Mouse (Mus musculus): ENCODE results near the gene Hnrnpl. TPM values are rescaled to one million over a fixed set of nuclear protein-coding genes. Genes with fewer than 3 reads are reported as not detected.

The Hnrnpl gene
- total RNA-seq, 2 experiments from 2014 or later: 342 to 433 TPM

GRCm38 (mm10) chr7:28789235-28789634 is 19.1 kb upstream of the Hnrnpl start:
- ATAC-seq (replicated peaks; ENCODE audit: poor library complexity): no peak

GRCm38 (mm10) chr7:28790066-28790806 is 18.1 kb upstream of the Hnrnpl start:
- no peak for ATAC-seq (replicated peaks; ENCODE audit: poor library complexity)

- no peak for ATAC-seq (replicated peaks; ENCODE audit: poor library complexity)
These were observed 16.6 kb upstream of the Hnrnpl start for GRCm38 (mm10) chr7:28791706-28792105.

GRCm38 (mm10) chr7:28792391-28793185 is 15.8 kb upstream of the Hnrnpl start:
- no peak for ATAC-seq (replicated peaks; ENCODE audit: poor library complexity)

- ATAC-seq (replicated peaks; ENCODE audit: poor library complexity): peak; percentile 40
These were observed 14.5 kb upstream of the Hnrnpl start for GRCm38 (mm10) chr7:28793834-28794233.

- no peak for ATAC-seq (replicated peaks; ENCODE audit: poor library complexity)
These were observed 13.8 kb upstream of the Hnrnpl start for GRCm38 (mm10) chr7:28794496-28794895.

- ATAC-seq (replicated peaks; ENCODE audit: poor library complexity): peak; percentile 62
These were observed 12.5 kb upstream of the Hnrnpl start for GRCm38 (mm10) chr7:28795832-28796231.

GRCm38 (mm10) chr7:28796562-28796975 is 11.8 kb upstream of the Hnrnpl start:
- peak; percentile 87 for ATAC-seq (replicated peaks; ENCODE audit: poor library complexity)

- no peak for ATAC-seq (replicated peaks; ENCODE audit: poor library complexity)
These were observed 8.3 kb upstream of the Hnrnpl start for GRCm38 (mm10) chr7:28799994-28800393.

- no peak for ATAC-seq (replicated peaks; ENCODE audit: poor library complexity)
These were observed 6.9 kb upstream of the Hnrnpl start for GRCm38 (mm10) chr7:28801451-28801850.

- no peak for ATAC-seq (replicated peaks; ENCODE audit: poor library complexity)
These were observed 6.3 kb upstream of the Hnrnpl start for GRCm38 (mm10) chr7:28801901-28802670.

- peak; percentile 62 for ATAC-seq (replicated peaks; ENCODE audit: poor library complexity)
These were observed 5.3 kb upstream of the Hnrnpl start for GRCm38 (mm10) chr7:28802846-28803588.

- no peak for ATAC-seq (replicated peaks; ENCODE audit: poor library complexity)
These were observed 4.6 kb upstream of the Hnrnpl start for GRCm38 (mm10) chr7:28803756-28804155.

GRCm38 (mm10) chr7:28806869-28807268 is 1.5 kb upstream of the Hnrnpl start:
- no peak for ATAC-seq (replicated peaks; ENCODE audit: poor library complexity)

GRCm38 (mm10) chr7:28807641-28808220 is 610 bp upstream of the Hnrnpl start:
- no peak for ATAC-seq (replicated peaks; ENCODE audit: poor library complexity)

- ATAC-seq (replicated peaks; ENCODE audit: poor library complexity): peak; percentile 53
These were observed 634 bp downstream of the Hnrnpl start for GRCm38 (mm10) chr7:28808957-28809393.

- peak; percentile 18 for ATAC-seq (replicated peaks; ENCODE audit: poor library complexity)
These were observed 1.2 kb downstream of the Hnrnpl start for GRCm38 (mm10) chr7:28809401-28810089.

GRCm38 (mm10) chr7:28810107-28811066 is 2.0 kb downstream of the Hnrnpl start:
- peak; percentile 64 for ATAC-seq (replicated peaks; ENCODE audit: poor library complexity)

Measured in megakaryocyte progenitor cell, adult 5-6 weeks (primary cell).